Mouse (Mus musculus): ENCODE data around the gene Zbtb16.
A peak's percentile ranks its signal among the peaks of the same experiment; 100 is the strongest.

GRCm38 (mm10) chr9:48646251-48646650 is 189.8 kb downstream of the Zbtb16 start:
- peak; percentile 99 for TF ChIP-seq CTCF (IDR thresholded peaks at IDR 0.05; ENCODE audit: low read depth)
- no peak for TF ChIP-seq EP300 (IDR thresholded peaks at IDR 0.05; ENCODE audit: low read depth)
